Mouse (Mus musculus) hindbrain, embryonic 13.5 days (tissue): ENCODE measurements around the gene Bub1b. TPM values are rescaled to one million over a fixed set of nuclear protein-coding genes. Genes with fewer than 3 reads are reported as not detected.
A peak's percentile ranks its signal among the peaks of the same experiment; 100 is the strongest.
"Not testable (repeated sequence)": the region's sequence is repeated elsewhere in the genome, so short reads cannot be mapped to it uniquely, and the experiment has no call there.

Experiments
- ATAC-seq: fragments of 200-750 bp; cut with Nextera tagmentation; 2 replicates; pipeline ENCODE4 v1.8.0; 2017; ENCODE audit warnings: moderate TSS enrichment; ENCODE audit not compliant: low FRiP score
- H3K27ac ChIP-seq: fragments of 300-500 bp; sonication (generic); 2 replicates; pipeline ENCODE4 v1.5.1; 2015; ENCODE audit warnings: inconsistent platforms, mild to moderate bottlenecking, moderate library complexity
- H3K27me3 ChIP-seq: fragments of 300-500 bp; sonication (generic); 2 replicates; pipeline ENCODE4 v1.6.1; 2015; ENCODE audit warnings: mild to moderate bottlenecking, inconsistent platforms
- H3K36me3 ChIP-seq: fragments of 300-500 bp; sonication (generic); 2 replicates; pipeline ENCODE4 v1.6.1; 2015; ENCODE audit warnings: mild to moderate bottlenecking, inconsistent platforms
- H3K4me1 ChIP-seq: fragments of 300-500 bp; sonication (generic); replicated peaks from 2 replicates; pipeline ENCODE4 v1.6.1; 2015; ENCODE audit warnings: inconsistent platforms
- H3K4me2 ChIP-seq: fragments of 300-500 bp; sonication (generic); 2 replicates; pipeline ENCODE4 v1.6.1; 2015; ENCODE audit warnings: inconsistent platforms, mild to moderate bottlenecking, moderate library complexity
- H3K4me3 ChIP-seq: fragments of 300-500 bp; sonication (generic); 2 replicates; pipeline ENCODE4 v1.5.1; 2015; ENCODE audit warnings: mild to moderate bottlenecking, inconsistent platforms
- H3K9ac ChIP-seq: fragments of 300-500 bp; sonication (generic); 2 replicates; pipeline ENCODE4 v1.6.1; 2015; ENCODE audit warnings: mild to moderate bottlenecking, inconsistent platforms
- H3K9me3 ChIP-seq: fragments of 300-500 bp; sonication (generic); 2 replicates; pipeline ENCODE4 v1.6.1; 2016; ENCODE audit warnings: inconsistent platforms
- WGBS: fragments of 180-500 bp; shearing (Covaris S2); methylation state at CpG from one replicate; pipeline ENCODE4 v1.1.7; 2015; 5-methylcytosine and 5-hydroxymethylcytosine counted together
- polyA plus RNA-seq: library from polyadenylated mRNA; unstranded; fragments of >200 nt; fragmentation: Nextera tagmentation; extraction: Ambion mirVana; gene quantifications from 2 replicates; pipeline ENCODE4 v1.2.1, GENCODE M21; 2015

Bub1b gene
- polyA plus RNA-seq, 1 experiment from 2014 or later = 20.5 TPM

DNA sequence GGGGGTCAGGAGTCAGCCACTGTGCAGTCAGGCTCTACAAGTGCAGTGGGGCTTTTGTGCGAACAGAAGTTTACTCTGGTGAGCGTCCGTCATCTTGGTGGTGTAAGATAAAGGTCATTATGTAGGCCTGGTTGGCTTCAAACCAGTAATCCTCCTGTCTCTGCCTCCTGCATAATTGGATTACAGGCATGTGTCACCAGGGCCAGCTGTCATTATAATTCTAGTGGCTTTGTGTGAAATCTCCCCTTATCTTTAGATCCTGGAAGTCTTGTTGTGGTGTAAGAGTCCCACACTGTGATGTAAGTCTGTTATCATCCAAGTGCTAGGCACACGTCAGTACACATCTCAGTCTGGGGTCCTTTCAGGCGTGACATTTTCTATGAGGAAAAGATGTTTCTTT is 35.4 kb downstream of the Bub1b start:
- Histone ChIP-seq H3K27ac (no peak overlapping the region), H3K9me3 (no peaks in the 10 kb centered on the region), H3K4me2 (no peak overlapping the region), H3K9ac (no peak overlapping the region), H3K4me1 (no peaks in the 10 kb centered on the region), H3K27me3 (no peaks in the 10 kb centered on the region), H3K4me3 (no peak overlapping the region), H3K36me3 (peaks cover 34% of the 10 kb centered on the region)
- 74% methylated on average over 5 of the region's 5 CpGs for WGBS
- no peak for ATAC-seq

DNA sequence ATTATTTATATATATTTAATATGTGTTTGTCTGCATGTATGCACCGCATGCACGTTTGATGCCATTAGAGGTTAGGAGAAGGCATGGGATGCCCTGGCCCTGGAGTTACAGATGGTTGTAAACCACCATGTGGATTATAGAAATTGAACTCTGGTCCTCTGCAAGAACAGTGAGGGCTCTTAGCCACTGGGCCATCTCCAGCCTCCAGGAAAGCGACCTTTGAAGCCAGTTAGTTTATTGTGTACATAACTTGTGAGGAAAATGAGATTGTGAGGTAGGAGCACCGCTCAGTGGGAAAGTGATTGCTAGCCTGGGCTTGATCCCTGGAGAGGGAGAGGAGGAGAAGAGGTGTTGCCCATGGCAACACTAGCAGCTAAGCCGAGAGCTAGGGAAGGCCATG is 39.2 kb downstream of the Bub1b start:
- 82% methylated on average over 5 of the region's 5 CpGs for WGBS
- Histone ChIP-seq H3K9me3 (no peaks in the 10 kb centered on the region), H3K9ac (no peak overlapping the region), H3K27ac (no peak overlapping the region), H3K4me1 (no peaks in the 10 kb centered on the region), H3K4me2 (no peak overlapping the region), H3K36me3 (peaks cover 20% of the 10 kb centered on the region), H3K4me3 (no peak overlapping the region), H3K27me3 (no peaks in the 10 kb centered on the region)
- ATAC-seq = no peak

DNA sequence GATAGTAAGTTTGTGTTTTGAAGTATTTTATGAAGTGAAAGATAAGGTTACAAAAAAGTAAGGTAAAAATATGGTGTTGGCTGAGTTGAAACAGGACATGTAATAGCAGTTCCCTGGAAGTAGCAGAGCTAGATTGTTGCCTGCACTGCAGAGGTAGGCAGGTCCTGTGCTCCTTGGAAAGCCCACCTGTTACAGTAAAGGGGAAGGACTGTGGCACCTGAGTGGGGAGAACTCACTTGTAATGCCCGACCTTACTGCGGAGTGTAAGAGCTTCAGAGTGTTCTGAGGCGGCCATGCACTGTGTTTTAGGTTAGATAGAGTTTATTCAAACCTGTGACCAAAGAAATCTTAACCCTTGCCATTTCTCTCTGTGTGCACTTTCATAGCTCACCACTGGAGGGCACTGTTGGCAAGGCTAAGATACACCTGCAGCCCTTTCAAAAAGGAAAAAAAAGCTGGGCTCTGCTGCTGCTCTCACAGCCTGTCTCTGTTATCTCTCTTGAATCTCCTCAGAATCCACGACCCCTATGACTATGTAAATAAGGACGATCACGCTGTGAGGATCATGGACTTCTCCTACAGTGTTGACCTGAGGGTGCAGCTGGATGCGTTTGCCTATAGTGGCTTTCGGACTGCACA is 40.0 kb downstream of the Bub1b start:
- 43% methylated on average over 8 of the region's 8 CpGs for WGBS
- Histone ChIP-seq H3K4me3 (no peak overlapping the region), H3K9me3 (no peaks in the 10 kb centered on the region)

DNA sequence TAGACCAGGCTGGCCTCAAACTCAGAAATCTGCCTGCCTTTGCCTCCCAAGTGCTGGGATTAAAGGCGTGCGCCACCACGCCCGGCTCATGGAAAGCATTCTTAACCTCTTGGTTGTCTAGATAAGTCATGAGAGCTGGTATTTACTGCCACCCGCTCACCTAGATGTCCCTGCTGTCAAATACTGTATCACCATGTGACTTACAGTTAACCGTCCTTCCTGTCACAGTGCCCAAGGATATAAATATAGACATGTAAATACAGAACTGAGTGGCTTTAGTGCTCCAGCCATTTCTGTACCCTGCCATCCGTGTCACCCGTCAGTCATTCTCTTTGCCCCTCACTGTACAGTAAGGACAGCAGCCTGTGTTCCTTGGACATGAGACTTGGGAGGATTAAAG is 40.7 kb downstream of the Bub1b start:
- H3K9ac ChIP-seq = no peak overlapping the region
- no peaks in the 10 kb centered on the region for H3K4me1 ChIP-seq
- no peaks in the 10 kb centered on the region for H3K27me3 ChIP-seq
- no peak overlapping the region for H3K4me2 ChIP-seq
- H3K9me3 ChIP-seq = no peaks in the 10 kb centered on the region
- WGBS = 96% methylated on average over 8 of the region's 8 CpGs
- H3K4me3 ChIP-seq = no peak overlapping the region
- no peak for ATAC-seq
- H3K36me3 ChIP-seq = peaks cover 12% of the 10 kb centered on the region
- no peak overlapping the region for H3K27ac ChIP-seq

More for the DNA sequence above, 40.0 kb downstream of the Bub1b start:
- ATAC-seq = peak; percentile 59; the same call in 1 of the 2 replicates
- Histone ChIP-seq H3K27me3 (no peaks in the 10 kb centered on the region), H3K9ac (no peak overlapping the region), H3K4me2 (no peak overlapping the region), H3K27ac (no peak overlapping the region), H3K36me3 (peaks cover 16% of the 10 kb centered on the region), H3K4me1 (no peaks in the 10 kb centered on the region)

DNA sequence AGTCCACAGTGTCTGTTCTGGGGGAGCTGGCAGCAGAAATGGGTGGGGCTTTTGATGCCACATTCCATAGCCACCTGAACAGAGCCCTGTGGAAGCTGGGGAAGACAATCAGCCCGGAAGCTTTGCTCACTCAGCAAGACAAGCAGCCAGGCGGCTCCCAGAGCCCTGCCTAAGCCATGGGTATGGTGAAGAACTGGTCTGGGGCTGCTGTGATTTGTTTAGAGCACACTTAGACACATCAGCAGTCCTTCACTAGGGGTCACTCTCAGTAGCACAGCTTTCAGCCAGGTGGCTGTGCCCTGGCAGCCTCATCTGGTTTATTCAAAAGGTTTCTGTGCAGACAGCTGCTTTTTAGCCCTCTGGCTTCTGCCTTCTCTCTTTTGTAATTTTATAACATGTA is 43.1 kb downstream of the Bub1b start:
- H3K9me3 ChIP-seq = no peaks in the 10 kb centered on the region
- H3K4me1 ChIP-seq = no peaks in the 10 kb centered on the region
- no peaks in the 10 kb centered on the region for H3K27me3 ChIP-seq
- H3K4me2 ChIP-seq = no peak overlapping the region
- H3K36me3 ChIP-seq = no peaks in the 10 kb centered on the region; the same call in 1 of the 2 replicates
- H3K27ac ChIP-seq = no peak overlapping the region
- no peak for ATAC-seq
- H3K9ac ChIP-seq = no peak overlapping the region
- no peak overlapping the region for H3K4me3 ChIP-seq
- 67% methylated on average over 2 of the region's 2 CpGs for WGBS

DNA sequence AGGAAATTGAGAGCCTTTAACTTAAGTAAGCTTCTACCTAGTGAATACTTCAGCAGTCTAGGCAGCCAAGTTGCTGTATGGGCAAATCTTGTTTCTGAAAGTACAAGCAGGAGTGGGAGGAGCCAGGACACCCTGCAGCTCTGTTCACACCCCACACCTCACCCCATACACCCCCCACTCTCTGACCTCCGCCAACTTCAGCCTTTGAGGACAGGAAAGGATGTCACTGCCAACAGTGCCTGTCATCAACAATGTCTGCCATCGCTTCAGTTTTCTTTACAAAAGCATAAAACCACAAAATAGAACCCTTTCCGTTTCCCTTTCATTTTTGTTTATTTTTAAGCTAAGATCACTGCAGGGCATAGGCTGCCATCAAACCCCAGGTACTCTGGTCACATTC is 44.4 kb downstream of the Bub1b start:
- ATAC-seq = no peak
- no peak overlapping the region for H3K4me2 ChIP-seq
- H3K9ac ChIP-seq = no peak overlapping the region
- H3K4me1 ChIP-seq = no peaks in the 10 kb centered on the region
- no peaks in the 10 kb centered on the region for H3K9me3 ChIP-seq
- H3K27ac ChIP-seq = no peak overlapping the region
- WGBS = 88% methylated on average over 3 of the region's 3 CpGs
- no peaks in the 10 kb centered on the region; the same call in 1 of the 2 replicates for H3K36me3 ChIP-seq
- H3K4me3 ChIP-seq = no peak overlapping the region
- no peaks in the 10 kb centered on the region for H3K27me3 ChIP-seq

DNA sequence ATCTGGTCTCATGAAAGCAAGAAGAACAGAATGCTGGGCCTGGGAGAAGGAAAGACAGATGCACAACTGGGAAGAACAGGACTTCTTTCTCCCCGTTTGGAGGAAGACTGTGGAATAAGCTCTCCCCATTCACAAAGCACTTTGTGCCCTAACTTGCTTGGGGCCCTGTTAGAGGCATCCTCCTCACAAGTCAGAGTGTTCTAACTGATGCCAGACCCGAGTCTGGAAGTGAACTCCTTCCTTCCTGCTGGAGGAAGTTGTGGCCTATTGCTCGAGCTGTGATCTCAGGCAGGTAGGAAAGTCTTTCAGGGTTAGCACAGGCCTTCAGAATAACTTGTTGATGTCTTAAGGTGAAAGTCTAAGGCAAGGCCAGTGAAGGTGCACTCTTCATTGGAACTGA is 44.9 kb downstream of the Bub1b start:
- H3K9ac ChIP-seq = no peak overlapping the region
- no peaks in the 10 kb centered on the region; the same call in 1 of the 2 replicates for H3K36me3 ChIP-seq
- 78% methylated on average over 3 of the region's 3 CpGs for WGBS

DNA sequence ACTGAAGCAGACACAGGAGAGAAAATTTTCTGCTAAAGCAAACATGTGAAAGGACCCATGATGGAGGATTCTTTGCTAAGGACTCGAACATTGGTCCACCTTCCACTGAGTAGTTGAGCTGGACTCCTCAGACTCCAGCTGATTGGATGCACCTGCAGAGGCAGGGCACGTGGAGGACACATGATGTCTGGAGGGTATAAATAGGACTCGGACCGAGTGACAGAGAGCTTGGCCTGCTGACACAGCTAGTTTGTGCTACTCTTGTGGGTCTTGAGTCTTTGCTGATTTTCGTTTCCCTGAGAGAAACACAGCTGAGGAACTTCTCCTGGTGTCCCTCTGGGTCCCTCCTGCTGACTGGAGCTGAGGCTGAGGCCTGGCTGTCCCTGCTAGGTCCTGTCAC is 48.7 kb downstream of the Bub1b start:
- no peak overlapping the region for H3K4me3 ChIP-seq
- no peaks in the 10 kb centered on the region for H3K9me3 ChIP-seq
- no peaks in the 10 kb centered on the region for H3K27me3 ChIP-seq
- no peak for ATAC-seq
- H3K4me2 ChIP-seq = no peak overlapping the region
- no peaks in the 10 kb centered on the region for H3K4me1 ChIP-seq
- 89% methylated on average over 5 of the region's 5 CpGs for WGBS
- no peak overlapping the region for H3K9ac ChIP-seq
- no peaks in the 10 kb centered on the region; the same call in 1 of the 2 replicates for H3K36me3 ChIP-seq
- no peak overlapping the region for H3K27ac ChIP-seq

More for the DNA sequence above, 44.9 kb downstream of the Bub1b start:
- no peaks in the 10 kb centered on the region for H3K4me1 ChIP-seq
- no peak for ATAC-seq
- no peak overlapping the region for H3K4me3 ChIP-seq
- no peak overlapping the region for H3K27ac ChIP-seq
- H3K27me3 ChIP-seq = no peaks in the 10 kb centered on the region
- no peaks in the 10 kb centered on the region for H3K9me3 ChIP-seq
- H3K4me2 ChIP-seq = no peak overlapping the region

DNA sequence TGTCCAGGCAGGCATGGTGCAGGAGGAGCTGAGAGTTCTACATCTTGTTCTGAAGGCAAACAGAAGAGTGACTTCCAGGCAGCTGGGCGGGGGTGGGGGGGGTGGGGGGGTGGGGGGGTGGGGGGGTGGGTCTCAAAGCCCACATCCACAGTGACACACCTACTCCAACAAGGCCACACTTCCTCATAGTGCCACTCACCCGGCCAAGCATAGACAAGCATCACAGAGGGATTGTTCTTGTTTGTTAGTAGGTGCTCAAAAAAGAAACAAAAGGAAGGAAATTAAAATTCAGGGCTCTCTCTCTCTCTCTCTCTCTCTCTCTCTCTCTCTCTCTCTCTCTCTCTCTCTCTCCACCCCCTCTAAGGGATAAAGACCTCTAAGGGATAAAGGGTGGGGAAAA is 52.7 kb downstream of the Bub1b start:
- 62% methylated on average over 2 of the region's 2 CpGs for WGBS
- H3K4me3 ChIP-seq, H3K4me1 ChIP-seq, H3K36me3 ChIP-seq, H3K27ac ChIP-seq, H3K9ac ChIP-seq, H3K27me3 ChIP-seq, H3K4me2 ChIP-seq, ATAC-seq, H3K9me3 ChIP-seq: not testable (repeated sequence)

DNA sequence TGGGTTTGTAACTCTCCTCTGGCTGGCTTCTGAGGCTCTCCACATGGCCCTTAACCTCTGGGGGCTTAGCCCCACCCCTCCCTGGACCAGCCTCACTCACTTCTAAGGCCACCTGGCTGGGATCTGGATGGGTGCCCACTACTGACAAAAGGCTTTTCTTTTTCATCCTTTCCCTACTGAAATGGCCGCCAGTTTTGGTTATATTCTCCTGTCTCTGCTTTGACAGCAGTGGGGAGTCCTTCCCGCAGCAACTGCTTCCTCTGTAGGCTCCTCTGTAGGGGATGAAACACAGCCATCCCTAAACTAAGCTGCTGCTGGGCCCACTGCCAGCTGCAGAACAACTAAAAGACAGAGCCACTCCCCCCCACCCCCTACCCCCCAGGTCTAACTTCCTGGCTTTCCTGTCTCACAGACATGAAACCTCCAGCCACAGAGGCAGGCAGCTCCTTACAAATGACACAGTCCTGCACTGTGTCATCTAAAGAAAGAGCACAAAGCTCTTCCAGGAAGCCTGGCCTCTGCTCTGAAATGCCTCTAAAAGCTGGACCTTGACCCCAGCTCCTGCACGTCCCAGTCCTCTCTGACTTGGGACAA is 58.8 kb downstream of the Bub1b start:
- H3K4me3 ChIP-seq = no peak overlapping the region
- H3K36me3 ChIP-seq = no peaks in the 10 kb centered on the region
- no peaks in the 10 kb centered on the region for H3K27me3 ChIP-seq
- WGBS = 27% methylated on average over 3 of the region's 3 CpGs
- peak overlapping the region; percentile 15; the same call in 1 of the 2 replicates for H3K9ac ChIP-seq
- peak overlapping the region; percentile 48; the same call in 1 of the 2 replicates for H3K27ac ChIP-seq
- H3K4me2 ChIP-seq = no peak overlapping the region
- peak; percentile 26; the same call in 1 of the 2 replicates for ATAC-seq
- H3K9me3 ChIP-seq = no peaks in the 10 kb centered on the region
- peaks cover 30% of the 10 kb centered on the region for H3K4me1 ChIP-seq

DNA sequence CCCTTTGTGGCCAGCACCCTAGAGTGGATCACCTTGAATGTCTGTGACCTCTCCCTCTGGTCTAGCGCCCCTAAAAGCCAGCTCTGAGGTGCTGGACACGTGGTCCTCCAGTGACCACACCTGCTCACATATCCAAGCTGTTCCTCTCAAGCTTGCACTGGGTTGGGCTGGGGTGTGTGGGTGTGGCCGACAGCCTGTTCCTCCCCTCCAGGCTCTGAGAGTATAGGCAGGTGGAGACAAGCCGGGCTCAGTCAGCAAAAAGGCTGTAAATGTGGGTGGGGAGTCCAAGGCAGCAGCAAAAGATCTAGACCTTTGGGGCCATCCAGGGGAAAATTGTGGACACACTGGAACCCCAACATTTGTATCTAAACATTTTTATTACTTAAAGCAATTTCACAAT is 60.4 kb downstream of the Bub1b start:
- no peak overlapping the region for H3K9ac ChIP-seq
- H3K36me3 ChIP-seq = no peaks in the 10 kb centered on the region
- WGBS = 47% methylated on average over 4 of the region's 4 CpGs
- no peak for ATAC-seq
- peaks cover 41% of the 10 kb centered on the region for H3K4me1 ChIP-seq
- no peak overlapping the region for H3K4me3 ChIP-seq
- H3K9me3 ChIP-seq = no peaks in the 10 kb centered on the region
- H3K27ac ChIP-seq = no peak overlapping the region
- no peaks in the 10 kb centered on the region; the same call in 1 of the 2 replicates for H3K27me3 ChIP-seq
- H3K4me2 ChIP-seq = no peak overlapping the region

DNA sequence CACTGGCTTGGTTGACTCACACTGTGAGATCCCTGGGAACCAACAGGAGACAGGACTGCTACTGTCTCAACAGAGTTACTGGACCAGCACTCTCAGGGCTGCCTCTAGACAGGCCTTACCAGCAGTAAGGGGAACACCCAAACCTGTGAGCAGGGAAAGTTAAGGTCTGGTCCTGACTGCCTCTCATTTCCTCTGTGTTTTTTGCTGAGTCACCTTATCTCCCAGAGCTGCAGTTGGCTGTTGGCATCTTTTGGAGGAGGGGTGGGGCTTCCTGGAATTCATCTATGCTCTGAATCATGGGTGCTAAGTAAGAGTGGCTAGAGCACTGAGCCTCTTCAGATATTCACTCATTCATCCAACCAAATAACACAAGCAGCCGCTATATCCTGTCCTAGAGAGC is 61.1 kb downstream of the Bub1b start:
- no peaks in the 10 kb centered on the region for H3K36me3 ChIP-seq
- H3K4me2 ChIP-seq = no peak overlapping the region
- no peaks in the 10 kb centered on the region for H3K9me3 ChIP-seq
- H3K4me3 ChIP-seq = no peak overlapping the region
- H3K27ac ChIP-seq = no peak overlapping the region
- peaks cover 47% of the 10 kb centered on the region for H3K4me1 ChIP-seq
- WGBS = 81% methylated on average over 1 of the region's 1 CpGs
- H3K9ac ChIP-seq = no peak overlapping the region
- ATAC-seq = no peak
- H3K27me3 ChIP-seq = peaks cover 4% of the 10 kb centered on the region

DNA sequence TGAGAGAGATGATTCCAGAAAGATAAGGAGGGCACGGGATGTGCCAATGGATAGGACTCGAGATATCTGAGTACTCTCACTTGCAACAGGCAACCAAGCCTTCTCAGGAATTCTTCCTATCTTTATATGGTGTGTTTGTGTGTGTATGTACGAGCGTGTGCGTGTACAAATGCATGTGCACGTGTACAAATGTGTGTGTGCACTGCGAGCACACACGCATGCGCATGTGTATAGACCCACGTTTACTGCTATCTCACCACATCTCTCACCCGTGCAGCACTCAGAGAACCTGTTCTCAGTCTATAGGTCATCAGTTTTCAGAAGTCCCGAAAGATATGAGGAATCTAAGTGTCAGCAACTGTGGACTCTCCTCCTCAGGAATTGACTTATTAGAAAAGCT is 61.5 kb downstream of the Bub1b start:
- ATAC-seq = peak; percentile 3; the same call in 1 of the 2 replicates
- H3K9me3 ChIP-seq = no peaks in the 10 kb centered on the region
- H3K4me1 ChIP-seq = peaks cover 47% of the 10 kb centered on the region
- peak overlapping the region; percentile 74; the same call in 1 of the 2 replicates for H3K9ac ChIP-seq
- H3K27ac ChIP-seq = peak overlapping the region; percentile 88
- WGBS = 87% methylated on average over 12 of the region's 12 CpGs
- peak overlapping the region; percentile 34; the same call in 1 of the 2 replicates for H3K4me3 ChIP-seq
- peak overlapping the region; percentile 58 for H3K4me2 ChIP-seq
- H3K27me3 ChIP-seq = peaks cover 8% of the 10 kb centered on the region
- H3K36me3 ChIP-seq = no peaks in the 10 kb centered on the region
